Mouse (Mus musculus): Measurements from ENCODE around the gene Diras1.
"Not testable (repeated sequence)": the region's sequence is repeated elsewhere in the genome, so short reads cannot be mapped to it uniquely, and the experiment has no call there.

Diras1 gene

GRCm38 (mm10) chr10:81025639-81026275, at the start of gene Diras1:
Gene Diras1 (minus strand): TSS chr10:81025662.
- no peak for DNase-seq (ENCODE audit: low read depth in 1 of 2, low spot score in 2 of 2)

DNA sequence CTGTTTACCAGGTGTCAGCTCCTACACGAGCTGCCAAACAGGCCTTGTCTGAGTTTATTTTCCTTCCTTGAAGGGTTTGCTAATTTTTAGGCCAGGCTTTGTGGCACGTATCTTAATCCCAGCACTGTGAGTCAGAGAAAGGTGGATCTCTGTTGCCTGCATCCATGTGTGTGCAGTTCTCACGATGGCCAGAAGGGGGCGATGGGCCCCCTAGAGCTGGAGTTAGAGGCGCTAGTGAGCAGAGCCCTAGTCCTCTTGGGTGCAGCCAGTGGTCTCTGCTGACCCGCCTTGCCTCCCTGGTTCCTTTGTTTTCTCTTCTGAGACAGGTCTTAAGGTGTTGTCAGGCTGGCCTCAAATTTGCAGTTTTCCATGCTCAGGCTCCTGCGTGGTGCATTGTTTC, 48.0 kb upstream of the Diras1 start:
- no peak for DNase-seq (ENCODE audit: low read depth in 1 of 2, low spot score in 2 of 2)

GRCm38 (mm10) chr10:81072290-81072689, 46.8 kb upstream of the Diras1 start:
- no peak for DNase-seq (ENCODE audit: low read depth in 1 of 2, low spot score in 2 of 2)

GRCm38 (mm10) chr10:81069836-81070235, 44.4 kb upstream of the Diras1 start, which contains the start of gene Thop1:
Gene Thop1 (plus strand): TSS chr10:81070035.
- peak; percentile 86 to 91 for DNase-seq (ENCODE audit: low read depth in 1 of 2, low spot score in 2 of 2)

DNA sequence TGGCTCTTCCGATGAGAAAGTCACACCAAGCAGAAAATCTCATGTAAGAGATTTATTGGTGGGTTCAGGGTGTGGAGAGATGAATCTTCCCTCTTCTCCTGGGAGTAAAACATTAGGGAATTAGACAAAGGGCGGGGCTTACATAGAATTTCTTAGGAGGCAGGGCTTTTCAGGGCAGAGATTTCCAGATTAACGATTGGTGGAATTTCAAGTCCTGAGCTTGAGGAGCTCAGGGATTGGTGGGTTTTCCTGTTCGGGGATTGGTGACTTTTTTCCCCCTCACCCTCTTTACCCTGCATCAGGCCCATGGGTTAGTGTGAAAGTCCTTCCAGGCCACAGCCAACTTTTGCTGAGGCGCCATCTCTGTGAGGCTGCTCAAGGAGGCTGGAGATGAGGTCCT, 43.2 kb upstream of the Diras1 start:
- DNase-seq (ENCODE audit: low read depth in 1 of 2, low spot score in 2 of 2), result no peak

GRCm38 (mm10) chr10:81064519-81064918, 39.1 kb upstream of the Diras1 start:
- not testable (repeated sequence) for DNase-seq (ENCODE audit: low read depth in 1 of 2, low spot score in 2 of 2)

DNA sequence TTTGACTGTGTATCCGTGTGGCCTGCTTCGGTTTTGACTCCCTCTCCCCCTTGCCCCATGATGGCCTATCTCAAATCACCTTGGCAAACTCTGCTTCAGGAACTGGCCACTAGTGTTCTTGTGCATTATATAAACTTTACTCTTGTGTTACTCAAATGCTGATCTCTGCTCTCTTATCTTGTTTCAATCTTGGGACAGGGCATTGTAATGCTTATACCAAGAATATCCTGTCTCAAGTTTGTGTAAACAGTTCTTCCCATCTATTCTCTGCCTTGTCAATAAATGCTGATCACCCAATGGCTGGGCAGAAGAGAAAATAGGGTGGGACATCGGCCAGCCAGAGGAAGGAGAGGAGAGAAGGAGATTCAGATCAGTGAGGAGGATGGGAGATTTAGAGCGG, 37.2 kb upstream of the Diras1 start:
- DNase-seq (ENCODE audit: low read depth in 1 of 2, low spot score in 2 of 2), result no peak

GRCm38 (mm10) chr10:81059603-81060543, 34.4 kb upstream of the Diras1 start, which contains the start of gene Sgta:
Gene Sgta (minus strand): TSS chr10:81060181.
- DNase-seq (ENCODE audit: low read depth in 1 of 2, low spot score in 2 of 2), result peak; percentile 96 to 98

DNA sequence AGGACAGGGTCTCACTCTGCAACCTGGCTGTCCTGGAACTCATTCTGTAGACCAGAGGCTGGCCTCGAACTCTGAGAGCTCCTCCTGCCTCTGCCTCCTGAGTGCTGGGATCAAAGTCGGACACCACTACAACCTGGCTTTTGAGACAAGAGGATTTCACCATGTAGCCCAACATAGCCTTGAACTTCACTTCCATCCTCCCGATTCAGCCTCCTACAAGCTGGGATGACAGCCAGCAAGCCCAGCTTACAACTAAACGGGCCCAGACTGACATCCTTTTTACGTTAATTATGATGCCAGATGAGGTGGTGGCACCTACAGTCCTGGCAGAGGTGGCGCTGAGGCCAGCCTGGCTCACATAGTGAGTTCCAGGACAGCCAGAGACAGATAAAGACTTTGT, 33.4 kb upstream of the Diras1 start:
- no peak for DNase-seq (ENCODE audit: low read depth in 1 of 2, low spot score in 2 of 2)

GRCm38 (mm10) chr10:81057406-81058130, 32.1 kb upstream of the Diras1 start:
- no peak for DNase-seq (ENCODE audit: low read depth in 1 of 2, low spot score in 2 of 2)

DNA sequence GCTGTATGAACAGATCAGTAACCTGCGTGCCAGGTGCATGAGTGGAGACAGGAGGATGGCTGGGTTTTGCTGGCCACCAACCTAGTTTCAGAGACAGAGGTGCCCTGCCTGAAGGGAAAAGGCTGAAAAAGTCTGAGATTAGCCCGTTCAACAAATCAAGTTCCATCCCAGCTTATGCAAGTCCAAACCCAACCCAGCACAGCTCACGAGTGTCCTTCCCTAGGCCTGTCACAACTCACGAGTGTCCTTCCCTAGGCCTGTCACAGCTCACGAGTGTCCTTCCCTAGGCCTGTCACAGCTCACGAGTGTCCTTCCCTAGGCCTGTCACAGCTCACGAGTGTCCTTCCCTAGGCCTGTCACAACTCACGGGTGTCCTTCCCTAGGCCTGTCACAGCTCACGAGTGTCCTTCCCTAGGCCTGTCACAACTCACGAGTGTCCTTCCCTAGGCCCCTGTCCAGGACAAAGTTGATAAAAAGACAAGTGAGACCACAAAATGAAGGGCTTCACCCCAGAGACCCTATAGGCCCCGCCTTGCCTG, 30.4 kb upstream of the Diras1 start:
- DNase-seq (ENCODE audit: low read depth in 1 of 2, low spot score in 2 of 2), result not testable (repeated sequence)

DNA sequence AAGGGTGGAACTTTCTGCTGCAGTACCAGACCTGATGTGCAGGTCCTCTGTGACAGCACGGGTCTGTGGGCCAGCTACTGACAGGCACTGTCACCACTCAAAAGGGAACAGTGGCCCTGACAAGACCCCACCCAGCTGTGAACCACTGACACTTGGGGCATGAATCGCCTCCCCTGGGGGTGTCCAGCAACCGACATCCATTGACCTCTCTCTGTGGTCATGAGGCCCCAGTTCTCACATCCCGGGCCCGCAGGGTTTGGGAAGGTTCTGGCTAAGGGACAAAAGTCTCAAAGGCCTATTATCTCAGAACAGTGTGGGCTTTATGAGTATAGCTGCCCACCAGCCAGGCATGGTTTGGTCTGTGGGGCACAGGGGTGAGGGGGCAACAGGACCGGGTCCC, 29.7 kb upstream of the Diras1 start:
- no peak for DNase-seq (ENCODE audit: low read depth in 1 of 2, low spot score in 2 of 2)

DNA sequence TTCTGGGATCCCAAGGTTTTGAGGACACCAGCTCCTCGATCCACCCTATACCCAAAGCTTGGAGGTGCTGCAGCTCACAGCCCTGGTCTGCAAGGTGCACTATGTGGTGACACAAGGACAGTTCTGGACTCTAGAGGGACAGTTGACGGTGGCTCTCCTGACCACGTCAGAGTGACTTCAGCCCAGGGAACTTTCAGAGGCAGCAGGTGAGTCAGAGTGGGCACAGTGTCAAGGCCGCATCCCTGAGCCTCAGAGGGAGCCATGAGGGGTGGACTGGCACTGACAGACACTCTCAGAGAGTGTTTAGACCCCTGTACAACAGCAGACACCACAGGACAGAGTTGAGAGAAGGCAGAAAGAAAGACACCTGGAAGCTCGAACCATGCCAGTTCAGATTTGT, 27.1 kb upstream of the Diras1 start:
- no peak for DNase-seq (ENCODE audit: low read depth in 1 of 2, low spot score in 2 of 2)

- no peak for DNase-seq (ENCODE audit: low read depth in 1 of 2, low spot score in 2 of 2)
Measured at GRCm38 (mm10) chr10:81051133-81051532, 25.7 kb upstream of the Diras1 start.

GRCm38 (mm10) chr10:81050645-81051044, 25.2 kb upstream of the Diras1 start:
- DNase-seq (ENCODE audit: low read depth in 1 of 2, low spot score in 2 of 2), result no peak

DNA sequence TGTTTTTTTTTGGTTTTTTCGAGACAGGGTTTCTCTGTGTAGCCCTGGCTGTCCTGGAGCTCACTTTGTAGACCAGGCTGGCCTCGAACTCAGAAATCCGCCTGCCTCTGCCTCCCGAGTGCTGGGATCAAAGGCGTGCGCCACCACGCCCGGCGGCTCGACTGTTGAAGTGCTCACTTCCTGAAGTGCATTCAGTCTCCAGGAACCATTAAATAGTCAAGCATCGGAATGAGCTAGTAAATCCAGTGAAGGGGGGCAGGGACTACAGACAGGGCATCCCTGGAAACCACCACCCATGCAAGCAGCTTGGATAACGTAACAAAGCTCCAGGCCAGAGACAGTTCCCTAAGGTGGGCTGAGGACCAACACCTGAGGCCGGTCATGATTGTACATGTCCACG, 19.8 kb upstream of the Diras1 start:
- not testable (repeated sequence) for DNase-seq (ENCODE audit: low read depth in 1 of 2, low spot score in 2 of 2)

DNA sequence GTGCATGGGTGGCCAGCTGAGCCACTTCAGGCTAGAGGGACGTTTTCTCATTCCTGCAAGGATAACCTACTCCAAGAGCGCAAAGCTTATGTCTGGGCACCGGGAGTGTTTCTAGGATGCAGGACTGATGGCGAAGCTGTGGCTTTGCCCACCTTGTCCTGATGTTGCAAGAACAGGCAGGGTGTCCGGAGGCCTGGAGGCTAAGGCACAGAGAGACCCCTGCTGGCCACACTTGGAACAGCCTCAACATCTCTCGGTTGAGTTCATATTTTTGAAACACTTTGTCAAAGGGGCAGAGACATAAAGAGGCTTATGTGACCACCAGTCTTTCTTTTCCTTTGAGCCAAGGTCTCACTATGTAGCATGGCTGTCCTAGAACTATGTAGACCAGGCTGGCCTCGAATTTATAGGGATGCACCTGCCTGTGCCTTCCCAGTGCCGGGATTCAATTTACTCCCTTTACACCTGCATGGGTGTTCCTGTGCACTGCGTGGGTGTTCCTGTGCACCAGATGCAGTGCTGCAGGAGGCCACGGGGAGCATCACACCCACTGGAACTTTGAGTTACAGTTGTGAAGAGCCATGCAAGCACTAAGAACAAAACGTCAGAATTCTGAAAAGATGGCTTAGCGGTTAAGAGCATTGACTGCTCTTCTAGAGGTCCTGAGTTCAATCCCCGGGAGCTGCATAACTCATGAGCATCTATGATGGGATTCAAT, 16.2 kb upstream of the Diras1 start:
- peak; percentile 22 to 46 for DNase-seq (ENCODE audit: low read depth in 1 of 2, low spot score in 2 of 2)

- peak; percentile 93 for DNase-seq (ENCODE audit: low read depth in 1 of 2, low spot score in 2 of 2)
Measured at GRCm38 (mm10) chr10:81036988-81037580, 11.6 kb upstream of the Diras1 start, which contains the start of gene Slc39a3. Gene Slc39a3 (minus strand): TSS chr10:81037426.

GRCm38 (mm10) chr10:81036251-81036650, 10.8 kb upstream of the Diras1 start:
- no peak for DNase-seq (ENCODE audit: low read depth in 1 of 2, low spot score in 2 of 2)

DNA sequence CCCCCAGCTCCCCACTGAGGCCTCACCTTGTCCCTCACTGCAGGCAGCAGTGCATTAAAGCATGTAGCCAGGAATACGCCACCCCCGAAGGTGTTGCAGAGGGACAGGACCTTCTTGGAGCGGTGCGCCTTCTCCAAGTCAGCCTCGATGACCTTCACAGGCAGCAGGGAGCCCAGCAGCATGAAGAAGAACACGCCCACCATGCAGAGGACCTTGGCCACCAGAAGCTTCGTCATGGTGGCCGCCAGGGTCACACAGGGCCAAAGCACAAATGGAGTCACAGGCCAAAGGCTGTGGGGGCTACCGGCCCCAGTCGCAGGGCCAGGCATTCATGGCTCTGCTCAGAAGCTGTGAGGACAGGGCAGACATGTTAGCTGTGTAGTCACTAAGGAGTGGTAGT, 8.1 kb upstream of the Diras1 start:
- no peak for DNase-seq (ENCODE audit: low read depth in 1 of 2, low spot score in 2 of 2)
